Mouse (Mus musculus): ENCODE data around the gene Stmnd1.
"Not testable (repeated sequence)": the region's sequence is repeated elsewhere in the genome, so short reads cannot be mapped to it uniquely, and the experiment has no call there.

Stmnd1 gene

DNA sequence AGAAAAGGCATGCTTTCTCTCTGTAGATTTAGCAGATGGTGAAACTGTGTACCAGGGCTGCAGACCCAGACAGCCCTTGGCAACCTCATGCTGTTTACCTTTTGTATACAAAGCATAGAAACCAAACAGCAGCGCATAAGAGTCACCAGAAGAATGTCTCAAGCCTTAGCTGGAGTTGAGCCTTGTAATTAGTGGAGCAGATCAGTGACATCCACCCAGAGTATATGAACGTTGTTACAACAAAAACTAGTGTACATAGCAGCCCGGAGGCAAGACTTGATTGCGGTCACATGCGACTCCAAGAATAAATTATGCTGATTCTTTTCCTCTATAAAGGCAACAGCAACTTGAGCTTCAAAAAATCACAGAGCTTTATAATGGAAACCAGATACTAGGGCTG is 14.9 kb downstream of the Stmnd1 start:
- DNase-seq (ENCODE audit: inconsistent age in 2 of 2, low spot score in 1 of 2): no peak

DNA sequence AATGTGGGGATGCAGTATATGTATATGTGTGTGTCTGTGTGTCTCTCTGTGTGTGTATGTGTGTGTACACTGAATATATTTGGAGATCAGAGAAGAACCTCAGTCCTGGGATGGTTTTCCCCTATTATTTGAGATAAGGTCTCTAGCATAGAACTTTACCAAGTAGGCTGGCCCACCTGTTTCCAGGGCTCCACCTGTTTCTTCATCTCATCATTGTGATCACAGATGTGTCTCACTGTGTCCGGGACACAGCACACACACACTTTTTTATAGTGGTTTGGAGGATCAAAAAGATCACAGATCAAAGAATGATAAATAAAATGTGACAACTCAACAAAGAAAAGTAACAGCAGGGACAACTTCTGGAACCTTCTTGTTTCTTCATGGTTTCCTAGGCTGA is 17.0 kb downstream of the Stmnd1 start:
- DNase-seq (ENCODE audit: inconsistent age in 2 of 2, low spot score in 1 of 2): no peak

DNA sequence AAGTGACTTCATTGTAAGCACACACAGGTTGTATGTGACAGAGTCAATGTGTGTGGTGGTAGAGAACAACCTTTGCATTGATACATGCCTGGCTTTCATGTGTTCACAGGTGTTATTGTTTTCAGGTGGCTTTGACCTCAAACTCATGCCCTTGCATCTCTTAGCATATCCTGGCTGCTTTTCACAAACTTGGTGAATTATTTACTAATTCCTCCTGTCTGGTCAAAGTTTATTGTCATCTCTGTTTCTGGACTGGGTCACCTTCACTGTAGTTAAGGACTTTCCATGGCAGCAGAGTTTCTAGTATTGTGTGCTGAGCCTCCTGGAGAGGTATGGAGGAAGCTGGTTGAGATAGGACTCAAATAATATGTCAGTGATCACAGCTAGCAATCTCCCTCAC is 20.8 kb downstream of the Stmnd1 start:
- DNase-seq (ENCODE audit: inconsistent age in 2 of 2, low spot score in 1 of 2): no peak

DNA sequence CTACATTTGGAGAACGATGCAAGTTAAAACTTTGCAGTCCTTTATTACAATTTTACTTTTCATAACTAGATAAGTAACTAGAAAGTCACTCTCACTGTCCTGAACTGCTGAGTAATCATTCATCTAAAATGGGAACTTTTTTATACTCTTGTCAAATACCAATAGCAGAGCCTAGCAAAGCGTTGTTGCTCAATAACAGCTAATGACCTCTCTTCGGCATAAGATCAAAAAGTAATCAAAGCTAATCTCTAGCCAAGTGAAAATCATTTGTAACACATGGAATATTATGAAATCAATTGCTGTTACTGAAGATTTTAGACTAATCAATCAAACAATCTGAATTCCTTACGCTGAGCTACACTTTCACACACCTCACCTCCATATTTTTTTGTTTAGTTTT is 24.2 kb downstream of the Stmnd1 start:
- DNase-seq (ENCODE audit: inconsistent age in 2 of 2, low spot score in 1 of 2): no peak

DNA sequence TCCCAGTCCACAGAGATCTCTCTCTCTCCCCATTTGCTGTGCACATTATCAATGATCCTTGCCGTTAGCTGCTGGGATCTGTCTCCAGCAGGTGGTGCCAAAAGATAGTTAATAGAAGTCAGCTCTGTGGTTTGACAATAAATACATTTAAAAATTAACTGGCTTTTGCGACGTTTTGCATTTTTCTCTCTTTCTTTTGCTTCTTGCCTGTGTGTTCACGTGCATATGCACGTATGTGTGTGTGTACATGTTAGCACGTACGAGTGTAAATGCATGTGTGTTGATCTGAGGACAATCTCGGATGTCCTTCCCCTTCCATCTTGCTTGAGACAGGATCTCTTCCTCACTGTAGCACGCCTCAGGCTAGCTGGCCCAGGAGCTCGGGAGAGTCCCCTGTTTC is 37.3 kb downstream of the Stmnd1 start:
- peak; percentile 36 to 87 for DNase-seq (ENCODE audit: inconsistent age in 2 of 2, low spot score in 1 of 2)

DNA sequence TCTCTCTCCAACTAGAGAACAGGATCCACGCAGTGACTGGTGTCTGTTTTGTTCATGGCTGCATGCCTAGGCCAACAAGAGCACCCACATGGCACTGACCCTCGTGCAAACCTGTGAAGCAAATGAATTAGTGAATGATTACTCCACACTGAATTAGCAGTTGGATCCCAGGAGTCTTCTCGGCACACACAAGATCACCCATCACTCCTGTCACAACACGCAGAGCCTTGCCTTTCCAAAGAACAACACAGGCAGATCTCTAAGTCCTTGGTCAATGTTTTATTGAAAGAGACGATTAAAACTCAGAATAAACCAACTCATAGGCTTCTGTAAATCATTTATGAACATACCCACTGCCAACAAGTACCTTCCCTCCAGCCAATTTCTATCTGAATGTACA is 39.7 kb downstream of the Stmnd1 start:
- DNase-seq (ENCODE audit: inconsistent age in 2 of 2, low spot score in 1 of 2): no peak

DNA sequence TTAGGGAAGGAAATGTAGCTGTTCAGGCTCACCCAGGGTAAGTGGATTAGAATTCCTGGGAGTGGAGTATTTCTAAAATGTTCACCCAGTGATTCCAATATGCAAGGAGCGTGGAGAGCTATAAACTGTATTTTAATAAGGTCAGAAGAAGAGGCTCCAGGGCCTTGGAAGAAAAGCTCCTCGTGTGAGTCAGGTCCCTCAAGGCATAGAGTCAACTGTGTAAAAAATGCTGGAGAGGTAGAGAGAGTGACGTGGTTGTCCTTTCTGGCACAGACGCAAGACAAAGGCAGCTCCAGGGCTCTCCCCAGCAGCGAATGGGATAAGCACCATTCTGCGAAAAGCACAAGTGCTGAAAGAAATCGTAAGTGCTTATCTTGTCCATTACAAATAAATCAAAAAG is 41.6 kb downstream of the Stmnd1 start:
- DNase-seq (ENCODE audit: inconsistent age in 2 of 2, low spot score in 1 of 2): peak in 1 of 2 experiments; percentile 43

DNA sequence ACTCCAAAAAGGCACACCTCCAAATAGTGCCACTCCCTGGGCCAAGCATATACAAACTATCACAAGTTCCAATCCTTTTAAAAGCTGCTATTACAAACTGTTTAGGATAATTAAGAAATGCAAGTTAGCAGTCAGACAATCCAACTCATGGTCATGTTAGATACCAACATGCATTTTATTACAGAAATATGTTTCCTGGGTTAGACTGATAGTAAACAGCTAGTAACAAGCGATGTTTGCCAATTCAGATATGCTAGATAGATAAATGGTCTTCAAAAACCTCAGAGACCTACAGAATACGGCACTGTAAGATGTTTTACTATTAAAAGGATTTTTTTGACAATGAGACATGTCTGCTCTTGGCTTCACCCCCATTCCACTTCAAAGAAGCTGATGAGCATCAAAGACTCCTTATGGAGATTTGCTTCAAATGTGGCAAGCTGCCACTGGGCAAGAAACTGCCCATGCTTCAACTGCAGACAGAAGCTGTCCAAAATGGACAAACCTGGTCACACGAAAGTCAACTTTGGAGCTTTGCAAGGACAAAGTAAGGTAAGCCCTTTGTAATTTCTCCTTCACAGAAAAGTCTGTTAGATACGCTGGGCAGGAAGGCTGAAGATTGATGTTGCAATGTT is 52.9 kb downstream of the Stmnd1 start:
- DNase-seq (ENCODE audit: inconsistent age in 2 of 2, low spot score in 1 of 2): peak; percentile 17 to 36

DNA sequence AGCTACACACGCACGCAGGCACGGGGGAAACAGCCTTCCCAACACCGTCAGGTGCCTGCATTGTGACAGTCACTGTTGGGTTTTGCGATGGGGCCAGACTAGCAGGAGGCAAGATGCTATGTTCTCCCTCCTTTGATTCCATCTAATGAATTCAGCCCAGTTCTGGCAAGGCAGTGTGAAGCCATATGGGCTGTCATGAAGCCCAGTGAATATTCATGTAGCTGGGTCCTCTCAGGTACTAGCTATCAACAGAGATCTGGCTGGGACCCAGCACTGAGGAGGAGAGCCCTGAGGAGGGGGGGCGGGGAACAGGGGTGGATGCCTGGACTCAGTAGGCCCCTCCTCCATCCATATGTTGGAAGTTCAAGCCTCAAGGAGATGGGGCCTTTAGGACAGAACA is 61.5 kb downstream of the Stmnd1 start:
- DNase-seq (ENCODE audit: inconsistent age in 2 of 2, low spot score in 1 of 2): no peak

DNA sequence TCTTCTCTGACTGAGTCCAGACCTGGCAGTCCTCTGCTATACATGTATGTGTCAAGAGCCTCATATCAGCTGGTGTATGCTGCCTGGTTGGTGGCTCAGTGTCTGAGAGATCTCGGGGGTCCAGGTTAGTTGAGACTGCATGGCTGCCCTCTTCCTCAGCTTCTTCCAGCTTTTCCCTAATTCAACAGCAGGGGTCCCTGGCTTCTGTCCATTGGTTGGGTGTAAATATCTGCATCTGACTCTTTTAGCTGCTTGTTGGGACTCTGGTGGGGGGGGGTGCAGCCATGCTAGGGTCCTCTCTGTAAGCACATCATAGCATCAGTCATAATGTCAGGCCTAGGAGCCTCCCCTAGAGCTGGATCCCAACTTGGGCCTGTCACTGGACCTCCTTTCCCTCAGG is 62.8 kb downstream of the Stmnd1 start:
- not testable (repeated sequence) for DNase-seq (ENCODE audit: inconsistent age in 2 of 2, low spot score in 1 of 2)

DNA sequence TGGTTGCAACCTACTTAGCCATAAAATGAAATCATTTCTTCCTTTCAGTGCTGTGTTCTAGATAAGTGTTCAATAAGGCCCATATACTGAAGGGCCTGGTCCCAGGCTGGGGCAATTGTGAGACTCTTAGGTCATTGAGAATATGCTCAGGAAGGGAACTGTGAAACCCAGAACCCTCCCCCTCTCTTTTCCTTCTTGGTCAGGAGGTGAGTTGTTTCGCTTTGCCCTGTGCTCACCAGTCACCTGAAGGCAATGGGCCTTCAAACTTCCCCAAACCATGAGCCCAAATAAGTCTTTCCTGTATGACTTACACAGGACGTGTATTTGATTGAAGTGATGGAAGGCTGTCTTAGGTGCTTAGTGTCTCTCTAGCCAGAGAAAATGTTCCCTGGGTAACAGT is 64.3 kb downstream of the Stmnd1 start:
- no peak for DNase-seq (ENCODE audit: inconsistent age in 2 of 2, low spot score in 1 of 2)

DNA sequence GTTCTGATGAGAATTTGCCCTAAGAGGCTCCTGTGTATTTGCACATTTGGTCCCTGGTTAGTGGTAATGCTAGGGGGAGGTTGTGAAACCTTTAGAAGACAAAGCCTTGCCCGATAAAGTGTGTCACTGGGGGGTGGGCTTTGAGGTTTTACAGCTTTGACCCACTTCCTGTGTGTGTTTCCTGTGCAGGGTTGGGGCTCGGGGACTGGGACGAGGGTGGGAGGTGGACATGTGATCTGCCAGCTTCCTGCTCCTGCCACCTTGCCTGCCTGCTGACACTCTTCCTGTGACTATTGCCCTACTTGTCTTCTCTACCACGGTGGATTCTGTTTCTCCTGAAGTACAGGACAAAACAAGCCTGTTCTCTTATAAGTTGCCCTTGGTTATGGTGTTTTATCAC is 66.4 kb downstream of the Stmnd1 start:
- DNase-seq (ENCODE audit: inconsistent age in 2 of 2, low spot score in 1 of 2): no peak

DNA sequence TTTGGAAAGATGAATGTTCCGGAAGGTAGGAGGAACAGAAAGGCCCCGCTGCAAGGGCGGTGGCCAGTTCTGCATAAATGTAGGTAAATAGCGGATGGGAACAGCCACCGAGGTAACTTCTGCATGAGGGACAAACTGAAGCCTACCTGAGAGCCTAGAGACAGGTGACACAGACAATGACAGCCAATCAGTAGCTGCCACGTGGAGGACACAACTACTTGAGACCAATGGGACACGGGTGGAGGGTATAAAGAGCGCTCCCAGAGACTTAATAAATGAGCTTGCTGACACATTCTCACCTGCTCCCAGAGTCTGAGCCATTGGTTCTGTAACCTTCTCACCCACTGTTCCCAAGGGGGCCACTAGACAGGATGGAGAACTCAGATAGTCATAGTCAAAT is 67.1 kb downstream of the Stmnd1 start:
- no peak for DNase-seq (ENCODE audit: inconsistent age in 2 of 2, low spot score in 1 of 2)

DNA sequence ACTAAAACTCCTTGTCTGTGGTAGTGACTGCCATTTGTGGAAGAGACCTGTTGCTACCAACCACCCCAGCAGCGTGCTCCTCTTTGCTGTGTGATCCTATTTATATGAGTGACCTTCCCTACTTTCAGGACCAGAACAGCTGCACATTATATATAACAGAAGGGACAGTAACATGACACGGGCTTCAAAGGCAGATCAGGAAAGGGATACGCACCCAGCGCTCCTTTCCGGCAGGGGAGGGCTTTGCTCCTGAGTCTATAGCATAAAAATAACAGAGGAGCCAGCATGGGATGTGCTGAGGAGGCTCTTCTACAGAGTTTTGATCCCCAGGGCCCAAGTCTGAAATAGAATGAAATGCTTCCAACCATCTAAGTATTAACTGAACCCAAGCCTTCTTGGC is 67.9 kb downstream of the Stmnd1 start:
- no peak for DNase-seq (ENCODE audit: inconsistent age in 2 of 2, low spot score in 1 of 2)

DNA sequence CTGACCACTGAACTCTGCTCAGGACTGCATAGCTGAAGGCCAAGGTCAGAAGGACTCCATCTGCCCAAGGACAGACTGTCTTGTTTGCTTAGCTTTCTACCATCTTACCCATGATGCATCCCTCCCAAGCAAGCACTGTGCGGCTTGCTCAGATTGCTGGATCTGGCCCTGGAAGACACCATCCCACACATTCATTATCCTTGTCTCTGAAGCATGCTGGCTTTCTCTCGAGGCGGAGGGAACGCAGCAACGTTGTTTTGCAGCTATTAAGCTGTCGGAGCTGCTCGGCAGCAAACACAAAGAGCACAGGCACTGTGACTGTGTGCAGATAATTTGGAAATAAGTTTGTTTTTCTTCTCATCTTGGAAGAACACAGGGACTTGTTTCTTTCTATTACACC is 69.7 kb downstream of the Stmnd1 start:
- DNase-seq (ENCODE audit: inconsistent age in 2 of 2, low spot score in 1 of 2): peak; percentile 52 to 74

DNA sequence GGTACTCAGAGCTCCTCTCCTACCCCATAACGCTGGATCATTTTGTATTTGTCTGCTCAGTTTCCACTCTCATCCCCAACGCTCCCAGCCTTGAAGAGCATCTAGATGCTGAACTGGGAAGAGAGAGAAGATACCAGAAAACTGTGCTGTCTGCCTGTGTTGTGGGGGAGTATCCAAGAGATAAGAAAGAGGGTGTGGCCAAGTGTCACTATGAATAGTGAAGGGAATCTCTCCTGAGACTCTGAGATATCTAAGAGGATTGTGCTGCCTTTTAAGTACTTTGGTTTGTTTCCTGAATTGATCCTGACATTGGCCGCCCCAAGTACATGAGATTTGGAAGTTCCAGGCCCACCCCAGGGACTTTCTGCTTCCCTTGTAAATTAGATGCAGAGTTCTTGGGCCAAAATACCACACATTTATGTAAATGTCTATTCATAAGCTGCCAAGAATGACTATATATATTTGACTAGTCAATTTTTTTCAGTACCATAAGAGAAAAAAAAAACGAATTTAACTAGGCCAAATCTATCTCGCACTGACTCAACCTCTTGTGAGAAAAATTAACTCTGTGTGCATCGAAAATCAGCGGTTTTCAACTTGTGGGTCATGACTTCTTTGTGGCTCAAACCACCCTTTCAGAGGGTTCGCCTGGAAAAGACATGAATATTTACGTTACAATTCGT is 73.5 kb downstream of the Stmnd1 start:
- no peak for DNase-seq (ENCODE audit: inconsistent age in 2 of 2, low spot score in 1 of 2)

DNA sequence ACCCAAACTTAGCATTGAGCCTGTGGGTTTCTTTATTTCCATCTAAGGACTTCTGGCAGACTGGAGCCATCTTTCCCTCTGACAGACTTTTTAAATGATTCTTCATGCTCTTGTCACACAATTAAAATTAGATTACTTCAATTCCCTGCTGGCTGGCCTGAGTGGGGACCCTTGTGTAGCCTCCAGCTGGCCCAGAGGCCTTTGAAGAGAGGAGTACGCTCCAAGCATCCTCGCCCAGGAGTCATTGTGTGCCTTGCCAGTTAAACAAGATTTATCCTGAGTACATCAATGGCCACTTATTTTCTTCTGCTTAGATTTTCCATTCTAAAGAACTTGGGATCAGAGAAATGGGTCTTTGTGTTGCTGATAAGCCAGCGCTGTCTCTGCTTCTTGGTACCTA is 76.1 kb downstream of the Stmnd1 start:
- DNase-seq (ENCODE audit: inconsistent age in 2 of 2, low spot score in 1 of 2): no peak
